Mouse (Mus musculus): ENCODE data around the gene Bri3bp.
"Not testable (repeated sequence)": the region's sequence is repeated elsewhere in the genome, so short reads cannot be mapped to it uniquely, and the experiment has no call there.

Gene Bri3bp

DNA sequence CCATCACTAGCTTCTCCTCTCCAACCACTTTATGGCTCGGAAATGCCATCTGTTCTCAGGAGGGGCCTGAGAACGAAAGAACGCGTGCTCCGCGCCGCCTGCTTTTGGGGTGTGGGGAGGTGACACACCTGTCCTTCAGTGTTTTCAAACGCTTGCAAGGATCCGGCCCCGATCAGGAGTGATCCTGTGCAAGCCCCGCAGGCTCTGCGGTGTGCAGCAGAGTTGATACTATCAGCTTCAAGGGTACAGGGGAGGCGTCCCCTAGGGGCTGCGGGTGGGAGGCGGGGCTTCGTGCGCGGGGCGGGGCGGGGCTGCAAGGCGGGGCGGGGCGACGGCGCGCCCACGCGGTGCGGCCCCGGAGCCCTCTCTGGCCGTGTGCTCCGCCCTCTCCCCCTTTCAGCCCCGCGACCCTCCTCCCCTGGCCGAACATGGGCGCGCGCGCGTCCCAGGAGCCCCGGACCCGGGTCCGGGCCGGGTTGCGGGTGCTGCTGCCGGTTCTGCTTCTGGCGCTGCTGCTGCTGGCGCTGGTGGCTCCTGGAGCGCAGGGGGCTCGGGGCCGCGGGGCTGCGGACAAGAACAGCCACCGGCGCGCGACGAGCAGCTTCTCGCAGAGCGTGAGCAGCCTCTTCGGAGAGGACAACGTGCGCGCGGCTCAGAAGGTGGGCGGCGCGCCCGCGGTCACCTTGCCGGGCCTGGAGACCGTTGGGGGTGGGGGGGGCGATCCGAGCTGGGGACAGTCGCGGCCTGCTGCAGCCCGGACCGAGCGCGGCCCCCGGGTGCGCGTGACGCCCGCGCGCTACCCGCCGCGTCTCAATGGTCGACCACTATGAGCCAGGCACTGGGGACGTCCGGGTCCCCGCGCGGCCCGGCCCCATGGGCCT is at the start of gene Bri3bp:
Bri3bp (plus strand) TSS at position 335 of the 881 bp plus-strand sequence.
- peak; percentile 63 for DNase-seq

DNA sequence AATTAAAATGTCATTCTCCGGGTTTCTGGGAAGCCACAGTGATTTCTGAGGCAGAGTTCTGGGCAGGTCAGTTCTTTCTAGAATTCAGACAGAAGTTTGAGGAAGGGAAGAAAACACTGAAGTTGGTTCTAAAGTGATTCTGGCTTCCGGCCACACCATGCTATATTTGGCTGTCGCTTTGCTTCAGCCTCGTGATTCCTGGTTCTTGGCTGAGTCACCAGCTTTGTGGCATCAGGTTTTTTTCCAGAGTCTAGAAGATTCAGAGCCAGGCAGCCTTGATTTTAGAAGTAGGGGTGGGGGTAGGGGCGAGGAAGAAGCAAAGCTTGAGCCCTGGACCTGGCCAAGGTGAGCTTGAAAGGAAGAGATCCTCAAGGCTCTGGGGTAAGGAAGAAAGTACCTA is 49.8 kb upstream of the Bri3bp start:
- DNase-seq, result peak; percentile 72

DNA sequence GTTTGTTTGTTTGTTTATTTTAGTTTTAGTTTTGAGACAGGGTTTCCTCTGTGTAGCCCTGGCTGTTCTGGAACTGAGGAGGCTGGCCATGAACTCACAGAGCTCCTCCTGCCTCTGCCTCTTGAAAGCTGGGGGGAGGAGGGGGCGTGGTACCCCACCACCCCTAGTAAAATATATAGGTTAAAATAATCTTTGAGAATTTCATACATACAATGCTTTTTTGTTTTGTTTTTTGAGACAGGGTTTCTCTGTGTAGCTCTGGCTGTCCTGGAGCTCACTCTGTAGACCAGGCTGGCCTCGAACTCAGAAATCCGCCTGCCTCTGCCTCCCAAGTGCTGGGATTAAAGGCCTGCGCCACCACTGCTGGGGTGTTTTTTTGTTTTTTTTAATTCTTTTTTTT is 49.2 kb upstream of the Bri3bp start:
- not testable (repeated sequence) for DNase-seq

DNA sequence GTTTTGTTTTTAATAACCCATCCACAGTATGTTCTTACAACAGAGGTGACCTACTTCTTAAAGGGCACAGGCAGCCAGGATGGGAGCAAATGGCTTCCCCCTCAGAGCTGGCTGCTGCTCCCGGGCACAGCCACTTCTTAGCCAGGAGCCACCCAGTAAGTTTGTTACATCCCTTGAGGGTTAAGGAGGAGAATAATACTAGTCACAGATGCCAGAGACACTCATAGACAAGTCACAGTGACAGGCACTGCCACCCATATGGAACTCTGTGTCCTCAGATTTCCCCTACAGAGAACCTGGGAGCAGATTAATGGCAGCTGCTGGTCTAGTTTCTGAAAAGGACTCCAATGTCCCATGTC is 48.8 kb upstream of the Bri3bp start:
- DNase-seq, result no peak

DNA sequence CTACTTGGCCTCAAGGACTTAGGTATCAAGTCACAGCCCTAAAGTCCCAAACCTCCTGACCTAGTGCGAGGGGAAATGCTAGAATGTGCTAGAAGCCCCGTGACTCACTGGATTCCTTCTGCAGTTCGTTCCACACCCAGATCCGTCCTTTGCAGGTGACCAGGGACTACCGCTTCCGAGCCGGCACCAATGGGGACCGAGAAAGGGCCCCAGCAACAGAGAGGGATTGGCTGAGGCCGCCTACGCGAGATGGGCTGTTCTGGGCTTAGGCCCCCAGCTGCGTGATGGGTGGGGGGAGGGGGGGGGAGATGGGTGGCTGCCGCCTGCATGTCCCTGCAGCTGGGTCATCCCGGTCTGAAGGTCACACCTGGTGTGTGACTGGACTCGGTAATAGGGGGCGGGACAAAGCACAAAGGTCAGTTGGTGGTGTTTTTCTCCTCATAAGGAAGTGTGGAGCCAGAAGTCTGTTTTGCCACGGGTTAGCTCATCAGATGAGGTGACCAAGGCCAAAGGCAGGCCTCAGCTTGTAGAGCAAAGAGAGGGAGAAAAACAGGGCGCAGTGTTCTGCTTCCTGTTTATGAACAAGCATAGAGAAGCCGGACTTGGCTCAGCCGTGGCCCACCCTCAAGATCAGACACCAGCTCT is 48.3 kb upstream of the Bri3bp start:
- DNase-seq, result peak; percentile 89

DNA sequence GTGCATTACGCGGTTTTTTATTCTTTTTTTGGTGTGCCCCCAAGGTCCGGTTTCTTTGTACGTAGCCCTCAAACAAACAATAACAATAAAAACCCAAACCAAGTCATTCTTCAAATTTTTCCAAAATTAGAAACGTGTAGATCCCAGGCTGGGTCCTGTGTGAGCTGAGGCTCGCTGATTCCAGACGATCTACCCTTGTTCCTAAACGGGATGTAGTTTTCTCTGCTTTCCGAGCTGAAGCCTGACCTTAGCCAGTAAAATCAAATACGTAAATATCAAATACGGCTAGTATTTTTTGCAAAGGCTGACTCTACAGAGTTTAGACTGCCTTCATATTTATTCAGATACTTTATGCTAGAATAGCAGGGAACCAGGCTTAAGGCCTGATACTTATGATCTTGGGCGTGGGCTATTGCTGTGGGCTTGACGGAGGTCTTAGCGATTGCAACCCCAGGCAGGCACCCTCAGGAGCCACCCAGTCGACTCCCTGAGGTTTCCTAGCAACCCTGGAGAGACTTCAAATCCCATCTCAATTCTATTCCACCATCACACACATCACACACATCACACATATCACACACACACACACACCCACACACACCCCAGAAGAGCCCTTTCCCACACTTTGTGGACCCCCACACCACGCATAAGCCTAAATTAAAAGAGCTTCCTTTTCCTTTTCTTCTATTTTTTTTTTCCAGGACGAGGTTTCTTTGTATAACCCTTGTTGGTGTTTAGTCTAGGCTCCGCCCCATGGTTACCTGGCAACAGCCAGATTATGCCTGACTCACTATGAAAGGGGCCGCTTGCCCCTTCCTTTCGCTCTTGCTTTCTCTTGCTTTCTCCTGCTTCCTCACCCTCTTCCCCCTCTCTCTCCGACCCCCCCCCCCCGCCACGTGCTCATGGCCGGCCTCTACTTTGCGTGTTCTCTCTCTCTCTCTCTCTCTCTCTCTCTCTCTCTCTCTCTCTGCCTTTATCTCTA is 47.5 kb upstream of the Bri3bp start:
- DNase-seq, result peak; percentile 60

- DNase-seq, result no peak
These were observed 46.4 kb upstream of the Bri3bp start for GRCm38 (mm10) chr5:125395008-125395407.

DNA sequence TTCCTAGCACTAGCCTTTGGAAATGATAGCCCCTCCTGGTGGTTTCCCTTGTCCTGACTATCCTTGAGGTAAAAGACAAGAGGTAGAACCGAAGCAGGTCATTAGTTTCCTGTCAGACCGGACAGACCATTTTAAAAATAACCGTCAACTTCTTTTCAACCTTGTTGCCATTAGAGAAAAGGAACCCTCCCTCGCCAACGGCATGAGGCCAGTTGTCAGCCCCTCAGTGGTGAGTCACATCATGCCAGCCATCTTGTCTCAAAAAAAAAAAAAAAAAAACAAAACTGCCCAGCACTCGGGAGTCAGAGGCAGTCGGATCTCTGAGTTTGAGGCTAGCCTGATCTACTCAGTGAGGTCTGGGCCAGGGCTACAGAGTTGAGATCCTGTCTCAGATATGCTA is 40.5 kb upstream of the Bri3bp start:
- DNase-seq, result no peak

GRCm38 (mm10) chr5:125402476-125402875 is 38.9 kb upstream of the Bri3bp start:
- no peak for DNase-seq

DNA sequence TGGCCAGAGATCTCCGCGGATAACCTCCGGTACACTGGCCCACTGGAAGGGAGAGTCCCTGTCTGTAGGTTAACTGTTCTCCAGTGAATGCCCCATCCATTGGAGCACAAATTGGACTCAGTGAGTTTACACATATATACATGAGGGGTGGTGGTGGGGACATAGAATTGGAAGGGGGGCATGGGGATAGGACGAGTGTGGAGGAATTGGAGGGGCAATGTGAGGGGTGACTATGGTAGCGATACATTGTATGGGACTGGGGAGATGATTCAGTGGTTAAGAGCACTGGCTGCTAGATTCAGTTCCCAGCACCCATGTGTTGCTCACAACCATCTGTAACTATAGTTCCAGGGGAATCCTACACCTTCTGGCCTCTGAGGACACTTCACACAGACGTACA is 38.4 kb upstream of the Bri3bp start:
- no peak for DNase-seq

DNA sequence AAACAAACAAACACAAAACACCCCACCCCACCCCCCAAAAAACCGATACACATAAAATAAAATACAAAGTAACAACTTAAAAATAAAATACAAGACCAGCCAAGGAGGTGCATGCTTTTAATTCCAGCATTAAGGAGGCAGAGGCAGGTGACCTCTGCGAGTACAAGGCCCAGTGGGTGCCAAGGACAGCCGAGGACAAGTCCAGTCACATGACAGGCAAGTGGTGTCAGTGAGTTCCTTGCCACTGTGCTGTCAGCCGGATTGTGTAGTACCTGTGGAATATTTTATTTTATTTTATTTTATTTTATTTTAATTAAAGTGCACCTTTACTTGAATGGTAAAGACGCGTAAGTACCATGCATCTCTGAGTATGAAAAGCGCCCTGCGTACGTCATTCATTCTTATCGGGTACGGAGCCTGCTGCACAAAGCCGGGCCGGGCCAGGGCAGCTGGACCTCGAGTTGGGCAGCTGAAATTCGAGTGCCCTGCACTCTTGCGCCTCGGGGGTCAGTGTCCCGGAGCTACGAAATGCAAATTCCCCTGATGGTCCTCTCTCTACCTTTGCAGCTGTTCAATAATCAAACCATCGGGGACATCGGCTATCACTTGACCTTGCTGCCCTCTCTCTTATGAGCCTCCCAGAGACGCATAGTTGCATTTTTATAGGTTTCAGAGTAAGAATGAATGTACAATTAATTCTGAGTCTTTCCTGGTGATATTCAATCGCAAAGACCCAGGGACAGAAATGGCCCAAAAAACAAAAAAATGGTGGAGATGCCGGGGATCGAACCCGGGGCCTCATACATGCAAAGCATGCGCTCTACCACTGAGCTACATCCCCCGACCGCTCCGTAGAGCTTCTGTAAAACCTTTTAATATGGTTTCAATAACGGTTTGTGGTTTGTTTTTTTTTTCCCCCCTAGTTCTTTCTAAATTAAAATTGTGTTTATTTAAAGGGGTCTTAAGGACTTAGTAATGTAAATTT is 37.6 kb upstream of the Bri3bp start:
- peak; percentile 81 for DNase-seq

- peak; percentile 41 for DNase-seq
These were observed 36.8 kb upstream of the Bri3bp start for GRCm38 (mm10) chr5:125404536-125404902.

DNA sequence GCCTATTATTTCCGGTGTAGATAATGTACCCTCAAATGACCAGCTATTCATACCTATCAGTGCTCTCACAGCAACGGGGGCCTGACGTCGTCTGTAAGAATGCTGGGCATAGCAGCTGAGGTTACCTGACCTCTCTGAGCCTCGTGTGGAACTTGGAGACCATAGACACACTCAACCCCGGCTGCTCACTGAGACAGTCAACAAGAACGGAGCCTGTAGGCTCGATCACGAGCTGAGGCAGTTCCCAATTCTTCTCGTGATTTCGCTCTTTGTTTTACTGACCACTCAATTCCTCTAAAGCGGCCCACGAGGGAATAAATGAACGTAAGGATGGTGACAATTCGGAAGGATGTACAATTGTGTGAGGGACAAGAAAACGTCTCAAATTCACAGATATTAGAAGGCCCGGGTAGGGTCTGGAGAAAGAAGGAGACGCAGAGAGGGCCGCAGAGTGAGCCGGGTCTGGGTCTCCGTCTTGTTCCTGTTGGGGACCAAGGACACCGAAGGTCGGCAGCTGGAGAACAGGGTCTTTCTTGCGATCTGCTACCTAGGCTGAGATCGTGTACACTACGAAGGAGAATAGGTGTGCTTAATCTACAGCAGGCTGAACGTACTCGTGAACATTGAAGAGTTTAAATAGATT is 36.3 kb upstream of the Bri3bp start:
- peak; percentile 50 for DNase-seq

GRCm38 (mm10) chr5:125405546-125406248 is 35.7 kb upstream of the Bri3bp start:
- DNase-seq, result peak; percentile 88

- DNase-seq, result peak; percentile 60
These were observed 34.9 kb upstream of the Bri3bp start for GRCm38 (mm10) chr5:125406322-125407016.

DNA sequence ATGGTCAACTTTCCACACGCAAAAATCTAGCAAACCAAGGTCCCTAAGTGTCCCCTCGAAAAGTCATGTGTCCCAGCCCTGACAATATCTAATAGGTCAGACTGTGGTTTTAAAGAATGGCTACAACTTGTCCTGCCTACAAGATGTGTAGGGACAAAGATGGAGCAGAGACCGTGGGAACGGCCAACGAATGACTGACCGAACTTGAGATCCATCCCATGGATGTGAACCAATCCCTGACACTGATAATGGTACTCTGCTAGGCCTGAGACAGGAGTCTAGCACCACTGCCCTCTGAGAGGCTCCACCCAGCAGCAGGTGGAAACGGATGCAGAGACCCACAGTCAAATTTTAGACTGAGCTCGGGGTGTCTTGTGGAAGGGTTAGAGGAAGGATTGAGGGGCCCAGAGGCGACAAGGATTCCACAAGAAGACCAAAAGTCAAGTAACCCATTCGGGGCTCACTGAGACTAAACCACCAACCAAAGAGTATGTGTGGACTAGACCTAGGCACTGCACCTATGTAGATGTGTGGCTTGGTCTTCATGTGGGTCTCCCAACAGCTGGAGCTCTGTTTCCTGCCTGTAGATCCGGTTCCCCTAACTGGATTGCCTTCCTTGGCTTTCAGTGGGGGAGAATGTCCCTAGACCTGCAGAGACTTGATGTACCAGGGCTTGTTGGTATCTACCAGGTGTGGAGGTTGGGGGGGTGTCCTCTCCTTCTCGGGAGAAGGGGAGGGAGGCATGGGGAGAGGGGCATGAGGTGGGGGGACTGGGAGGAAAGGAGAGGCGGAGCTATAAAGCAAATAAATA is 34.1 kb upstream of the Bri3bp start:
- no peak for DNase-seq

- no peak for DNase-seq
These were observed 33.3 kb upstream of the Bri3bp start for GRCm38 (mm10) chr5:125407910-125408575.

GRCm38 (mm10) chr5:125408842-125409241 is 32.5 kb upstream of the Bri3bp start:
- peak; percentile 90 for DNase-seq

Measured in right cerebral cortex, postnatal 4 days (tissue).